Mouse (Mus musculus): ENCODE results near the gene Dach1. TPM values are rescaled to one million over a fixed set of nuclear protein-coding genes. Genes with fewer than 3 reads are reported as not detected.

Gene Dach1
- total and polyA plus RNA-seq, 3 experiments = not detected

DNA sequence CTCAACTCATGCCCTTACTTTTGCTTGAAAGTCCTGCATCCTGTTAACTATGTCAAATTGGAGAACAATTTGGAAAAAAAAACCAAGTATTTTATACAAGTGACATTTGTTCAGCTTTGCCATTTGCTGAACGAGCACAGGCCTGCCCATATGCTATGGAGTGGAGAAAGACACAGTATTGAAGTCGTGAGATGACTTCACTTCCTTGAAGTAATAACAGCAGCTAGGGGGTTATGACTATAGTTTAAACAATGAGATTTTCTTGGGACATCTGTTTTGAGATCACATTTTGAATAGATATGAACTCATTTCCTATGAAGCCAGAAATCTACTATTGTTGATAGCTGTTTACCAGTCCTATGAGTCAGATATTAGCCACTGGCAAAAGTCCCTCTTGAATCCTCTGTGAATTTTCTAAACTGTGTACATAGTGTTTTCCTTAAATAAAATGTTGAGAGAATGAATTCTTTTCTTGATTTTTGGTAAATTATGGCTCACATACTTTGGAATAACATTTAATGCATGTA lies 205.0 kb downstream of the Dach1 start:
- Histone ChIP-seq H3K4me1 (ENCODE audit: control insufficient read depth in 1 of 2, insufficient read depth in 2 of 2) (no peaks in the 10 kb centered on the region), H3K4me2 (ENCODE audit: insufficient read depth, low read depth, poor library complexity, severe bottlenecking) (no peak overlapping the region), H3K79me2 (replicated peaks; ENCODE audit: control insufficient read depth, extremely low read depth, insufficient read depth, poor library complexity, severe bottlenecking) (no peaks in the 10 kb centered on the region), H3K9ac (ENCODE audit: insufficient read depth, low read depth) (no peak overlapping the region), H3K36me3 (replicated peaks in 1 of 2; ENCODE audit: control insufficient read depth in 1 of 2, insufficient read depth in 1 of 2, low read length in 1 of 2) (no peaks in the 10 kb centered on the region), H3K9me3 (replicated peaks; ENCODE audit: low read length) (peaks cover 14% of the 10 kb centered on the region), H3K27ac (ENCODE audit: insufficient read depth, low read depth) (no peak overlapping the region), H3K27me3 (replicated peaks) (no peaks in the 10 kb centered on the region), H3K4me3 (replicated peaks in 1 of 3; ENCODE audit: low read depth in 2 of 3, low read length in 2 of 3, poor library complexity in 1 of 3) (no peak overlapping the region)
- dilution Hi-C loops (cut with MboI; ENCODE audit: extremely low pct_ligation_motif_present, extremely low pct_unique_long_range_greater_than_20kb, low sequenced_read_pairs) (no loop called here), in situ Hi-C loops (cut with MboI; ENCODE audit: low pct_ligation_motif_present, low pct_unique_long_range_greater_than_20kb, low sequenced_read_pairs) (no loop called here)
- DNase-seq (ENCODE audit: extremely low read depth) = no peak
- no peak for TF ChIP-seq MAFK (IDR thresholded peaks at IDR 0.05; ENCODE audit: insufficient replicate concordance, low read length)
- no peak for TF ChIP-seq ETS1 (conservative IDR thresholded peaks at IDR 0.05; ENCODE audit: low read depth, low read length)
- TF ChIP-seq SIN3A (IDR thresholded peaks at IDR 0.05; ENCODE audit: low read length) = no peak
- TF ChIP-seq EP300 (IDR thresholded peaks at IDR 0.05; ENCODE audit: low read length) = no peak
- no peak for TF ChIP-seq TBP (conservative IDR thresholded peaks at IDR 0.05; ENCODE audit: low read depth, low read length)
- TF ChIP-seq USF1 (IDR thresholded peaks at IDR 0.05; ENCODE audit: low read depth, low read length) = no peak
- TF ChIP-seq MXI1 (IDR thresholded peaks at IDR 0.05; ENCODE audit: low read depth, low read length) = no peak

DNA sequence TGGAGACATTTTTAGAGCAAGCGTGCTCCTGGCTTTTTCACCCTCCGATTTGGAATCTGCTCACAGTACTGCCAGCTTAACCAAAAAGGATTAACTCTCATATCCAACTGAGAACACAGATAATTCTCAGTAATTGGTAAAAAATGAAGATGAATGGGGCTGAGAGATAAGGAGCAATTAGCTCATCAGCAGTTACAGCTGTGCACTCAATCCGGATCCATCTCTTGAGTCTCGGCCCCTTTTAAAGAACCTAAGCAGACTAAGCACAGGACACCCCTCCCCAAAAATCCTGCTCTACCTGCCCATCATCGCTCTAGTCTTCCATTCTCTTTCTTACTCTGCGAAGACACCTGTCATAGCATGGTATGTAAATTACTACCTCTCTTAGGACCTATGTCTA lies 205.9 kb downstream of the Dach1 start:
- no peak overlapping the region for H3K27ac ChIP-seq (ENCODE audit: insufficient read depth, low read depth)

More for the DNA sequence above, 205.9 kb downstream of the Dach1 start:
- TF ChIP-seq TCF12 (IDR thresholded peaks at IDR 0.05; ENCODE audit: low read depth, low read length) = no peak
- TF ChIP-seq CHD1 (IDR thresholded peaks at IDR 0.05; ENCODE audit: low read depth, low read length) = no peak
- no peak for TF ChIP-seq BHLHE40 (IDR thresholded peaks at IDR 0.05; ENCODE audit: low read depth, low read length)
- no peak for TF ChIP-seq RAD21 (IDR thresholded peaks at IDR 0.05; ENCODE audit: low read depth, low read length)
- TF ChIP-seq ZMIZ1 (IDR thresholded peaks at IDR 0.05; ENCODE audit: low read depth, low read length) = no peak
- no peak for TF ChIP-seq CTCF (conservative IDR thresholded peaks at IDR 0.05 in 1 of 2, IDR thresholded peaks at IDR 0.05 in 1 of 2; ENCODE audit: low read depth in 2 of 2, low read length in 2 of 2)
- TF ChIP-seq MAFK (IDR thresholded peaks at IDR 0.05; ENCODE audit: insufficient replicate concordance, low read length) = no peak
- no peak for TF ChIP-seq MEF2A (IDR thresholded peaks at IDR 0.05; ENCODE audit: borderline replicate concordance, low read depth, low read length)
- no peak for TF ChIP-seq ETS1 (conservative IDR thresholded peaks at IDR 0.05; ENCODE audit: low read depth, low read length)
- TF ChIP-seq POLR2A (IDR thresholded peaks at IDR 0.05; ENCODE audit: low read depth, low read length) = no peak
- TF ChIP-seq MAZ (IDR thresholded peaks at IDR 0.05; ENCODE audit: low read depth, low read length) = no peak
- TF ChIP-seq TBP (conservative IDR thresholded peaks at IDR 0.05; ENCODE audit: low read depth, low read length) = no peak
- TF ChIP-seq POLR2AphosphoS2 (IDR thresholded peaks at IDR 0.05; ENCODE audit: low read depth, low read length) = no peak
- no peak for TF ChIP-seq HCFC1 (IDR thresholded peaks at IDR 0.05; ENCODE audit: low read depth, low read length)
- TF ChIP-seq MYC (IDR thresholded peaks at IDR 0.05; ENCODE audit: low read depth, low read length) = no peak
- no peak for TF ChIP-seq SMC3 (IDR thresholded peaks at IDR 0.05; ENCODE audit: low read depth, low read length)
- no peak for TF ChIP-seq JUN (IDR thresholded peaks at IDR 0.05; ENCODE audit: insufficient read depth, low read depth, low read length)
- TF ChIP-seq JUND (conservative IDR thresholded peaks at IDR 0.05; ENCODE audit: low read depth, low read length) = no peak
- no peak for TF ChIP-seq IRF4 (IDR thresholded peaks at IDR 0.05; ENCODE audit: low read depth, low read length)
- no peak for TF ChIP-seq ELF1 (IDR thresholded peaks at IDR 0.05; ENCODE audit: low read depth, low read length)
- Histone ChIP-seq H3K4me1 (ENCODE audit: control insufficient read depth in 1 of 2, insufficient read depth in 2 of 2) (no peaks in the 10 kb centered on the region), H3K9ac (ENCODE audit: insufficient read depth, low read depth) (no peak overlapping the region), H3K79me2 (replicated peaks; ENCODE audit: control insufficient read depth, extremely low read depth, insufficient read depth, poor library complexity, severe bottlenecking) (no peaks in the 10 kb centered on the region), H3K27me3 (replicated peaks) (no peaks in the 10 kb centered on the region), H3K4me3 (replicated peaks in 1 of 3; ENCODE audit: low read depth in 2 of 3, low read length in 2 of 3, poor library complexity in 1 of 3) (no peak overlapping the region), H3K4me2 (ENCODE audit: insufficient read depth, low read depth, poor library complexity, severe bottlenecking) (no peak overlapping the region), H3K36me3 (replicated peaks in 1 of 2; ENCODE audit: control insufficient read depth in 1 of 2, insufficient read depth in 1 of 2, low read length in 1 of 2) (no peaks in the 10 kb centered on the region), H3K9me3 (replicated peaks; ENCODE audit: low read length) (peaks cover 14% of the 10 kb centered on the region)
- dilution Hi-C loops (cut with MboI; ENCODE audit: extremely low pct_ligation_motif_present, extremely low pct_unique_long_range_greater_than_20kb, low sequenced_read_pairs) = no loop called here
- no peak for DNase-seq (ENCODE audit: extremely low read depth)
- in situ Hi-C loops (cut with MboI; ENCODE audit: low pct_ligation_motif_present, low pct_unique_long_range_greater_than_20kb, low sequenced_read_pairs) = no loop called here
